Mouse (Mus musculus): ENCODE measurements around the gene Pxmp4.

GRCm38 (mm10) chr2:154613118-154614115 is 9.9 kb upstream of the Pxmp4 start, which contains the start of the genes Zfp341 and 4930519P11Rik:
- no peak for TF ChIP-seq TAL1 (IDR thresholded peaks at IDR 0.05; ENCODE audit: low read length)
- no peak for TF ChIP-seq GATA1 (IDR thresholded peaks at IDR 0.05; ENCODE audit: low read length)
